Mouse (Mus musculus): ENCODE measurements around the gene Grm3. TPM values are rescaled to one million over a fixed set of nuclear protein-coding genes. Genes with fewer than 3 reads are reported as not detected.

Grm3 gene
- total RNA-seq, 2 experiments from 2014 or later, result 60.5 to 69.1 TPM

DNA sequence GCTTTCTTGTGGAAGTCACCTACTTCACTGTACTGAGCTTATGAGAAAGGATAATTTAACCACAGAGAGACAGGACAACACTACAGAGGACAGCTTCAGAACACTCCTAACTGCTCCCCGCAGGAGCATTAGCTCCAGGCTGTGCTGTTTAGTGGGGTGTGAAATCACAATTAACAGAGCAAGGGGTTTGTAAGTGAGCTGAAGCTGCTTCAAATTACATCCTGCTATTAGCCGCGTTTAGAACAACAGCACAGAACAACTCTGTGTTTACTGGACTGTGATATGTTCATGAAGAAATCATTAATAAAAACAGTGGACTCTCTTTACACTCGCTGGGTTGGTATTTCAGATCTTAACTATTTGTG lies 101.9 kb downstream of the Grm3 start:
- no peak for DNase-seq

DNA sequence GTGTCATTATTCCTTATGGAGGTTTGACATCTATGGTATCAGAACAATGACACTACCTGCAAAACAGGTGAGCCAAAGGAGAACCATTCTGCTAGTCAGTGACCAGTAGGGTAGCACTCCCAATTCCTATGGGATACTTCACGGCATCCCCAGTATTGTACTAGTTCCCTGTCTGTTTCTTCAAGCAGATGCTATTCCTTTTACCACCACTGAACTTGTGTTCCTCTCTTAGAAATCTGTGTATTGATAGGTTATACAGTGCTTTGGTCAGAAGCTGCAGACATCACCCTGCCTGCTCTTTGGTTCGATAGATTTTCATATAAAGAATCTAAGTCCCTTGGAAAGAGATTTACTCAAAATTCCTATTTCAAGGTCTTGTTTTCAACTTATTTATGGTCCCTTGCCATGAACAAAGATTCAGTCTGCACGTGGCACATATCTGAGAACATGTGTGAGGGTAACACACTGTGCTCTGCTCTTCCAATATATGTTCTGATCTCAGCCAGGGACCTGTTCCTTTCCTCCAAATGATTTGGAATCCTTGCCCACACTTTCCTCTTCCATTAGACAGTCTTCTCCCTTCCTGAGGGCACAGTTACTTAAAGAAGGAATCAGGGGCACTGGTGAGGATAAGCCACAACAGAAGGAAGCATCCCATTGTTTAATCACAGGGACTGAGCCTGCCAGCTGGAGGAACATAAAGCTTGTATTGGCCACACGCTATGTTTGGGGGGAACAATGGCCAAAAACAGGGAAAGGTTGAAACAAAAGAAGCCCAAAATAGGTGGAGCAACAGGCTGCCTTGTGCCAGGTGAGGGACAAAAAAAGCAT lies 102.5 kb downstream of the Grm3 start:
- DNase-seq, result no peak

DNA sequence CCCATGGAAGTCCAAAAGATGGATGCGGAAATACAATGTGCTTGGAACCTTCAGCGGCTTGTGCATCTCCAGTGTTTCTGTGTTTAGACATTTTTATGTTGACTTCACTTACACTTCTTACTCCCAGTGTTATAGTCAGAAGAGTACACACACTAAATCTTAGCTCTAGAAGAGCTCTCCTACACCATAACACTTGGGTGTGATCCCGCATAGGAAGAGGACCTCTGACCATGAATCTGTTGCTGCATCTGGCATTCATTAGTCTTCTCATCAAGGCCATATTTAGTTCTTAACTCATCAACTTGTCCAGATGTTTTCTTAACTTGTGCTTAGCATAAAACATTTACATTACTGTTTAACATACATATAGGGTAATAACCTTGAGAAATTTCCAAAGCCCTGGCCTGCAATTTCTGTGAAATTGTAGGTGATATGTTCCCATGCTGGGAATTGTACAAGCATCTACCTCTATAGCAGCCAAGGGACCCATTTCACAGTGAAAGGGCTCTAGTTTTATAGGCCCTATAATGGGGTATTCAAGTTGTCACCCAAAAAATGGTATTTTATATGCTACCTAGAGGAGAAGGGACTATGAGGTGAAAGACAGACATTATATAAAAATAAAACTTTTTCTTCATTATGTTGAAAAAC lies 103.4 kb downstream of the Grm3 start:
- DNase-seq, result no peak

DNA sequence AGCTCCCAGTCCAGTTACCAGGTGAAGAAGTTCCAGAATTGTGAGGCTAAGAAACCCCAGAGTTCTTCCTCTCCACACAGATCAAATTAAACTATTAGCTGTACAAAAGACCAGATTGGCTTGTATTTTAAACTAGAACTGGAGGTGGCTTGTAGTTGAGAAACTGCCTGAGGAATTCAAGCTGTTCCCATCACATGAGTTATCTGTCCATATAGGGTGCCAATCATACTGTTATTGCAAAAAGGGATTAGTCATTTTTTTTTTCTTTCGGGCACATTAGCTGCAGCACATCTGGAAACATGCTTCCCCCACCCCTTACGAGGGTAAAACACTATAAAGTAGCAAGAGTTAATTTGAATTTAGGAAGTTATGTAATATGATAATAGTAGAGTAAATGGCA lies 145.9 kb downstream of the Grm3 start:
- no peak for DNase-seq

DNA sequence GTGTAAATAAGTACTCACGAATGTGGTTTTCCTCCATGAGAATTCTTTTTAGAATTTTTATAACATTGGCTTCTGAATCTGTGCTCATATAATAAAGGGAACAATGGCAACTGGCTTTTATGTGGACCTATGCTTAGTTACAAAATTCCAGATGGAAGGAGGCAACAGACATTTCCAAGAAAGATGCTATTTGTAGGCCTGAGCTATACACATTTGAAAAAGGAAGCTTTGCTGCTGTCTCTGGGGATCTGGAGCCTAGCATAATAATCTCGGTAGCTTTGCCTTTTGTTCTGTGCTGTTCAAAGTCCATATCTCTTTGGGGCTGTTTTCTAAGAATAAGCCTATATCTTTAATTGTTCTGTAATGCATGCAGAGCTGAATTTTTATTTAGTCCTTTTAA lies 146.4 kb downstream of the Grm3 start:
- DNase-seq, result no peak

- peak in 1 of 2 experiments; percentile 8 for DNase-seq
These were observed 154.0 kb downstream of the Grm3 start for GRCm38 (mm10) chr5:9570946-9571345.

DNA sequence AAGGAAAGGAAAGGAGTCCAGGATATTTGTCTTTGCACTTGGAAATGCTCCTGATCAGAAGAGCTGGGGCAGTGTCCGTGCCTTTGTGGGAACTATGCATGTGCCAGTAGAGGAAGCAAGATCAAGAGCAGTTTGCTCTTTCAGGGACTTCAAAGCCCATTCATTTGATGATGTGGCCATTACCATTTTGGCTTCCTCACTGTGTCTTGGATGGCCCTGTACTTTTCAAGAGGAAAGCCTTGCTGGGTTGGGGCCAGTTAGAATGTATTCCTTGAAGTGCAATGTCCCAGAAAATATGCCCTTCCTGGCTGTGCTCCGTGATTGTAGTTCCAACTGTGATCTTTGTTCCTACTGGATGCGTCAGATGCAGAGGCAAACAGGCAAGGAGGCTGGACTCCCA lies 167.3 kb downstream of the Grm3 start:
- peak; percentile 9 to 27 for DNase-seq

- DNase-seq, result peak; percentile 26 to 44
These were observed 184.0 kb downstream of the Grm3 start for GRCm38 (mm10) chr5:9540822-9541557.

GRCm38 (mm10) chr5:9525507-9525906 lies 199.5 kb downstream of the Grm3 start:
- no peak for DNase-seq

DNA sequence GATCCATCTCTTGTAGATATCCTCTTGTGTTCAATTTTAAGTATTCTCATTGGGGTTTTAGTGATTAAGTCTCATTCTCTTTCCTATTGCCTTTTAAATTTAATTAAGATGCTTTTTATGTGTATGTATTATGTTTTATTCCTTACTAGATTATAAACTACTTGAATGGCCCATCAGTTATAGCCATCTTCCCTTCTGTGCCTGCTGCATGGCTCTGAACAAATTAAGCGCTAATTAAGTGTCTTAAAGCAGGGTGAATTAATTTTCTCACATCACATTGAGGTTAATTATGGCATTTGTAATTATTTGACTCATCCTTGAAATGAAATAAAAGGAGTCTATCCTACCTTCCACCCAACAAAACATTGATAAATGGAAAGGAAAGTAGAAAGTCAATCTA lies 213.9 kb downstream of the Grm3 start:
- no peak for DNase-seq

GRCm38 (mm10) chr5:9497235-9497634 lies 227.7 kb downstream of the Grm3 start:
- DNase-seq, result no peak

DNA sequence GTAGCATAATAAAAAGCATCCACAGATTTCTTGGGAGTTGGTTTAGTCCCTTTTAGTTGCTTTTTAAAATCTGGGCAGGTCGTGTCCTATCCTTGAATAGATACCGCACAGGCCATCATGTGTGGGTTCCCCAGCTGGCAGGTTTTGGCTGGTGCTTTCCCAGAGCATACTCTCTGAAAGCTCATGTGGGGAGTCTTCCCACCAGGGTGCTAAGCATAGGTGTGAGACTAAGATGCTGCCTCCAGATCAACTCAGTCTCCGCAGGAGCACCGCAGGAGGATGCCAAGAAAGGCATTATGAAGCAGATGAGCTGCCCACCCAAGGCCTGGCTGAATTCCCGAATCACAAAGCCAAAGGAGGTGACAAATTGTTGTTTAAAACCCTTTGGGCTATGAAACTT lies 229.5 kb downstream of the Grm3 start:
- DNase-seq, result peak in 1 of 2 experiments; percentile 4

DNA sequence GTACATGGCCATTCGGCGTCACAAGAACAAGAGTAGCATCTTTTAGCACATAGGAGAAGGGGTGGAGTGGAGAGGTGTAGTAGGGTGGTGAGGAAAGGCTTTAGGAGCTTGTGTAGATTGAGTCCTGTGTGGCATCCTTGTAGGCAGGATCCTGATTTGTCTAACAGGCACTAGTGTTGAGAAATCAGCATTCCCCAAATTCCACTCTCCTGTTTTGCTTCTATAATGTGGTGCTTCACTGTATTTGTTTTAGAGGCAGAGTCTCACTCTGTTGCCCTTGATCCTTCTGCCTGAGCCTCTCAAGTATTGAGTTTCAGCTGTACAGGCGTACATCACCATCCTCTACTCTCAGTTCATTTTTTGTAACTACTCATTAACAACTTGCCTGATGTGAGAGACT lies 247.4 kb downstream of the Grm3 start:
- no peak for DNase-seq

DNA sequence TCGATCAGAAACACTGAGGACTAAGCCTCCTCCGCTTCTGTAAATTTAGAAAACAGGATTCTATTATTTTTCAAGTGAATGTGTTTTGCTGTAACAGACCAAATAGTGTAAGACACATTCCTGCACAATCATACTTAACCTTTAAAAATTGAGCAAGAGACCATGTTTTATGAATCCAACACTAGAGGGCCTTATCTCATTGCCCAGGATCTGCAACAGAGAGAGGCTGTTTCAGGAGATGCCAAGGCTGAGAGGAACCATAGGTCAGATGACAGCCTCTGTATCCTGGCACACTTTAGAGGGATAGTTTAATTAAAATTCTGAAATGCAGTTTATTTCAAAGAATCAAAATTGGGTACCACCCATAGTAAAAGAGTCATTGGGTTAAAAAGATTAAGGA lies 271.7 kb downstream of the Grm3 start:
- no peak for DNase-seq

GRCm38 (mm10) chr5:9449570-9449969 lies 275.4 kb downstream of the Grm3 start:
- DNase-seq, result peak in 1 of 2 experiments; percentile 19

DNA sequence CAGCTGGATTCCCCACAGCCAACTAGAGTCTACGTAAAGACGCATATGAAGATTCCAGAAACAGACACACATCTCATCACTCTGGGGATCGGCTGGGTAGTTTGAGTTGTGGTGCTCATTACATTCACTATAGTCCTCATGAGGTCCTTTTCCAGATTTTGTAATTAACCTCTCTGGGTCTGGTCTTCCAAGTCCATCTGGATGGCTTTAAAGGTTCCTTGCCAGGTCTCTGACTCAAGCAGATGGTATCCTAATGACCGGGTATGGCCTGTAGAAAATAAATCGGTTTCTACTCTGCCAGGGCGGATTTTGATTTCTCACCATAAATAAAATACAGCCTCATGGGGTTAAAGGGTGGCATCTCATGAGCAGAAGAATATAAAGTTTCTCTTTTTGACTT lies 276.0 kb downstream of the Grm3 start:
- DNase-seq, result no peak

DNA sequence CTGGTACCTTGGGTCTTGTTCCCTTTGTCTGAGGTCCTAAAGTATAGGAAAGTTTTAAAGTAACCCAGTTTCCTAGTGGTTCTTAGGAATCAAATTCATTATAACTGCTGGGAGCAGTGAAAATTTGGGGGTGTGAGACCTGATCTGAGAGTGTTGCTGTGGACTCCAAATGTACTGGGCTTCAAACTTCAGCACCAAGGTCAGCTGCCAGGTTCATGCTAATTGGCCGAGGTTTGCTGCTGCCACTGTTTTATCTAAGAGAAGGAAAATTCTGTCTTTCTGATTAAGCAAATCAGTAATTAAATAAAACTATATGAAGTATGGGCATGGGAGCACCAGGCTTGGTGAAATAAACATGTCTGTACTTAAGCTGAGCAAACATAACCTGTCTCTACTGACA lies 278.8 kb downstream of the Grm3 start:
- no peak for DNase-seq
